Mouse (Mus musculus) kidney, adult 11 months (tissue): Measurements from ENCODE around the gene Map3k11.

Experiments
- DNase-seq: peaks from one replicate; pipeline ENCODE4 v3.0.0; 2022

Gene Map3k11

DNA sequence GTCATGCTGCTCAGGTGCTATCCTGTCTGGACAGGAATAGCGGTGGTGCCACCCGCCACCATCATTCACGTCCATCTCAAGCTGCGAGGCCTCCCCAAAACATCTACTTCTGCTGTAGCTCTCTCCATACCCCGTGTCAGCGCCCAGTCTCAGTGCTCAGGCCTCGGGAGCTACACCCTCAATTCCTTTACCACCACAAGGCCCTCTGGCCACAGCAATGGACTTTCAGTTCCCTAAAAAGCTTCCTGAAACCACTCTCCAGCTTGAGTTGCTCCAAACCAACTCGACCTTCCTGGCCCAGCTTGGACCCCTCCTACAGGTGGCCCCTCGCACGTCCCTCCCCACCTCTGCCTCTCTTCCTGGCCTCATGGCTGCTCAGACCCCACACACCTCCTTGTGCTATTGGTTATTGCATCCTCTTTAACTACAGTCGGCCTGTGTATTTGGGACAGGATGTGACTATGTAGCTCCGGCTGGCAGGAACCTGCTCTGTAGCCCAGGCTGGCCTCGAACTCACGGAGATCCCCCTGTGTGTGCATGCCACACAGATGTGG, 23.4 kb downstream of the Map3k11 start:
- DNase-seq: no peak

DNA sequence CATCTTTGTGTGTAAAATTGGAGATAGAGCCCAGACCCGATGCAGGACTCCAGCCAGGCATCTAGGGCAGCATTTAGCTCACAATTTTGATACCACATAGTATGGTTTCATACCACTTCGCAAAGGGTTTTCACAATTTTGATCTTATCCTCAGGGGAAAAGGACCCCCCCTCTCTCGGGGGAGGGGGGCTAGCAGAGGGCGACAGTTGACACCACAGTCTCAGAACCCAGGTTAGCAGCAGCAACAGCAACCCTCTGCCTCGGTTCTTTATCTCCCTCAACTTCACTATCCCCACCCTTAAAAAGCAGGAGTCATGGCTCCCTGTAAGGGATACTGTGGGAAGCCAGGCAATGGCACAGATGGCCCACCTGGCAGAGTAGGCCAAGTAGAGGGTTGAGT, 24.7 kb downstream of the Map3k11 start:
- no peak for DNase-seq

DNA sequence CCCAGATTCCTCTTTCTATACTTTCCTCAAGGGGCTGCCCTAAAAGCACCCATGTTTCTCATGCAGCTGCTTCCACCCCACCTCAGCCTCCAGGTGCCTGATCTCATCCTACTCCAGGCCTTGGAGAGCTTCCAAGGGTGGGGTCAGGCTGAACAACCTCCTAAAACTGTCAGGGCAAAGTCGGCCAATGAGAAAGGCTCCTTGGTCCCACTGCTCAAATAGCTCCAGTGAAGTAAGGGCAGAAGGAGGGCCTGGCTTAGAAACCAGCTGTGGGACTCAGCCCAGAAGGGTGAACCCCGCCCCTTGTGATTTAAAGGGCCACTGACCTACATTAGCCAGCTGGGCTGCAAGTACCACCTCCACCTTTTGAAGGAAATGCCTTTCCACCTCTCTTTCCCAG, 25.2 kb downstream of the Map3k11 start:
- peak; percentile 82 for DNase-seq

DNA sequence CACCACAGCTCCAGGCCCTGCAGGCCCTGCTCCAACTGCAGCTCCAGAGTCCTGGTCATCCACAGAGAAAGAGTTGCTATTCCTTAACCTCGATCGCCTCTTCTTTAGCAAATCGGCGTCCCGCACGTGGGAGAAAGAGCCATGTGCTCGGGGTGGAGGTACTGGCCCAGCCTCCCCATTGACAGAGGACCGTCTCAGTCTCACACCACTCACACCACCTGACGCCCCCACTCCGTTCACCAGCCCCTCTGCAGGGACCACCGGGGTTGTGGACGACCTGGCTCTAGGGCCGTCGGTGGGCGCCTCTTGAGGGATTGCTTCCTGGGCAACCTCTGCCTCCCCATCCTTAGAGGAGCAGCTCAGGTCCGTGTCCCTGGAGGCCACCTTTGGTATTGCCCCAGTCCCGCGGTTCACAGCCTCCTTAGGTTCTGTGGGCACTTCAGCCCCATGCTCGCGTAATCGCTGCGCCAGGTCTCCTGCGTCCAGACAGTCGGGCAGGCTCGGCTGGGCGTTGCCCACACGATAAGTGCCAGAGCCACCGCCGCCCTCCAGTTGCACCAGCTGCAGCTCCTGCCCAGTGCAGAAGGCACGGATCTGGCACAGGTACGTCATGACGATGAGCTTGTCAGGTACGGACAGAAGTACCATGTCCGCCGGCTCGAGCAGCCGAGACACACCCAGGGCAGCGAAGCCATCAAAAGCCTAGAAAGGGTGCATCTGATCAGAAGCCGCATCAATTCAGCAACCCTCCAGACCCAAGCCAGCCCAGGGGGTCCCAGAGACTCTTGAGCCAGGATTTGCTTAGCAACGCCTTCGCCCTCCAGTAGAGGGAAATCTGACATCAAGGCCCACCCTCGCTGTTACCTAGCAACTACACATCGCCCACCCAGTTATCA, 27.5 kb downstream of the Map3k11 start:
- no peak for DNase-seq

DNA sequence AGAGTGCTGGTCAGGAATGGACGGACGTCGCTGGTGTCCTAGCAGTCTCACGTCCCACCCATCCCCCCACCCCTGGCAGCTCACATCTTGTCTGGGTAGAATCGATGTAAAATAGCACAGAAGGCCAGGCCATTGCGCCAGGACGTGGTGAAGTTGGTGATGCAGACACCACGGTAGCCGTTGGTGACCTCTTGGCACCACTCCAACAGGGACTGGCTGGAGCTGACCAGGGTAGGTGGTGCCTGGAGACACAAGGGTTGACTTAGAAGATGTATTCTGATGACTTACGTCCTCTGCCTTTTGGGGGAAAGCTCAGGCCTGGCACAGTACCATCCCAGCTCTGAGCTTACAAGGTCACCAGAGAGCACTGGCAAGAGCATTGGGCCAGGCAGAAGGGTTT, 28.4 kb downstream of the Map3k11 start:
- DNase-seq: no peak

DNA sequence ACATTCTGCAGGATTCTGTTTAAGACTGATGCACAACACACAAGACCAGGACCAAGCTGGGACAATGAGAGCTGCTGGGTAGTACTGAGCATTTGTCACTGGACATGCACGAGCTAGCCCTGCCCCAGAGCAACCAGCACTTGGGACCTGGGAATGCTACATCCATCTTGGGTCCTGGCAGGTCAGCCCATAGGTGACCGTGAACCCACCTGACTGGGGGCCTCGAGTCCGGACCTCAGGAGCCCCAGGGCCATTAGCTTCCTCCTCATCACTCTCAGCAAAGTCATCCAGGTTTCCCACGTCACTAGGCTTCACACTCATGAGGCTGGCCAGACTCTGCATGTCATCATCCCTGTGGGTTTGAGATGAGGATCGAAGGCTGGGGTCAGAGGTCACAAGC, 32.7 kb downstream of the Map3k11 start:
- no peak for DNase-seq

DNA sequence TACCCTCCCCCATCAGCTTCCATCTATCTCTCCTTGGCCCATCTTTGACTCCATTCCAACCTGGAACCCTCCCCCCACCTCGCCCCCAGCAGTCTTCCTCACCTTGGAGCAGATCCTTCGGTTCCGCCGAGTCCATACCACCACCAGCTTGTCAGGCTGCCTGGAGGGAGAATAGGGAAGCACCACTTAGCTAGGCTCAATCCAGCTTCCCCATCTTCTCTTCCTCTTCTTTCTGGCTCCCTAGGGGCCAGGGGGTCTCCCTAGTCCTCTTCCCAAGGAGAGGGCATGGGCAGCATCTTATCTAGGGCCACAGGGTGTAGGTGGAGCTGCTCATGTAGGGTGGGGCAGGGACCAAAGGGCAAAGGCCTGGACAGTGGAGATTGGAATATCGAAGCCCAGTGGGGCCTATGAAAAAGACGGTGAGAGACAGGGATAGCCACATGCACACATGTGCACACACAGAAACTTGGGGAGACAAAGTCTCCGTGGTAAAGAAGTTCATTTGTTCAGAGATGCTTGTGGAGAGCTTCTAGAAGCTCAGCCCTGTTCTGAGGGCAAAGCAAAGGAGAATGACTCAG, 34.4 kb downstream of the Map3k11 start:
- no peak for DNase-seq

DNA sequence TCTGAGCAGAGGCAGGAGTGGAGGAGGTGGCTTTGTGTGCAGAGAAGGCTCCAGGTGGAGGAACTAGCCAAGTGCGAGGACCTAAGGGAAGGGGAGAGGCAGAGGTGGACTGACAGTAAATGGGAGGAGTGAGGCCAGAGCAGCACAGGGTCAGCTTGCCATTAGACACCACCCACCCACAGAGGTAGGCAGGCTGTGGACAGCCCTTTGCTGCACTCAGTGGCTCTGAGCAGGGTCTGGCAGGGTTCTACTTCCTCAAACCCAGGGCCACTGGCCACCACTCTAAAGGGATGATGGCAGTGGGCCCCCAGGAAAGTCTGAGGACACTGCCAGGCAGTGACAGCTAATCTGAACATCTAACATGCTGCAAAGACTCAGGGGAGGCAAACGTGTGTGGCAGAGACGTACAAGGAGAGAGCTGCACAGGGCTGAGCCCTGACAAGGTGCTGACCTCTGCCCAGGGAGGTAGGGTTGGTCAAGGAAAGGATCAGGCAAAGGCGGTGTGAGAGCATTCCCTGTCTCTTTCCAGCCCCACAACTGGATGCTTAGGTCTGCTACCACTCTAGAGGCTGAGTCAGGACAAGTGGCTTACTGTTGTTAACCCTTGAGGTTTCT, 35.5 kb downstream of the Map3k11 start:
- DNase-seq: no peak

DNA sequence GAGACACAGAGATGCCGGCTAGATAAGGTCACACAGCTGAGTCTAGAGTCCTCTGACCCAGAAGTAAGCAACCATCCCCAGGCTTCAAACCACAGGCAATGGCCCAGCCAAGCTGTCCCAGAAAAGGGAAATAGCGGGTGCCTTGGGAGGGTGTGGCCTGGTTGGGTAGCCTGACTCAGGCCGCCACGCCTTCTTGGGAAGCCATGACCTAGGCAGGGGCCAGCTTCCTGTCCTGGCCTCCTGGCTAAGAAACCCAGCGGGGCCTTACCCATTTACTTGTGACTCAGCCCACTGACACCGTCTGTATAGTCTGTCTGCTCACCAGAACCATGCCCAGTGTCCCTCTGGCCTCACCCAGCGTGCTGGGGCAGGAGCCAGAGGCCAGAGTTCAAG, 36.0 kb downstream of the Map3k11 start:
- peak; percentile 82 for DNase-seq

DNA sequence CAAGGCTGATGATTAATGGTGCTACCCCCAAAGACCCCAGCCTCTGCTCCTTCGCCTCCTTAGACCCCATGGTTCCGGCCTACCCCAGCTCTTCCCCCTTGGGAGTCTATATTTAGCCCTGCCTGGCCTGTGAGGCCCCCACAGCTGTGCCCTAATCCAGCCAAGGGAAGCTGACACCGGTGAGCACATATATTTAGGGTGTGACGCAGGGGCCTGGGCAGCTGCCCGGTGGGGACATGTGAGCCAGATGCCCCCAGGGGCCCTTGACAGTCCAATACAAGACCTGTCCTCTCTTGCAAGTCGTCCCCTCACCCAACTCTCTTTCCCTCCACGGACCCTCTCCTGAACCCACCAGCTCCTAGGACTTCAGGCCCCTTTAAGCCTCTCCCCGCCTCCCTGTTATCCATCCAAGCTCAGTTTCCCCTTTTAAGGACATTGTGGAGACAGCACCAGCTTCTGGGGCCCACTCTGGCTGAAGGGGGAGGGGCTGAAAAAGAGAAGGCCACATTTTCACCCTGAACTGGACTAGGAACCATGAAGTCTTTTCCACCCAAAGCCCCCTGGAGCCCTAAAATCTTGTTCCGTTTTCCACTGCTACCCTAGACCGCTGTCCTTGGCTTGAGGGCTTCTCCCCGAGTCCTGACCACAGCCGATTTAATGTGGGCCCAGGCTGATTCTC, 36.6 kb downstream of the Map3k11 start:
- DNase-seq: peak; percentile 53

DNA sequence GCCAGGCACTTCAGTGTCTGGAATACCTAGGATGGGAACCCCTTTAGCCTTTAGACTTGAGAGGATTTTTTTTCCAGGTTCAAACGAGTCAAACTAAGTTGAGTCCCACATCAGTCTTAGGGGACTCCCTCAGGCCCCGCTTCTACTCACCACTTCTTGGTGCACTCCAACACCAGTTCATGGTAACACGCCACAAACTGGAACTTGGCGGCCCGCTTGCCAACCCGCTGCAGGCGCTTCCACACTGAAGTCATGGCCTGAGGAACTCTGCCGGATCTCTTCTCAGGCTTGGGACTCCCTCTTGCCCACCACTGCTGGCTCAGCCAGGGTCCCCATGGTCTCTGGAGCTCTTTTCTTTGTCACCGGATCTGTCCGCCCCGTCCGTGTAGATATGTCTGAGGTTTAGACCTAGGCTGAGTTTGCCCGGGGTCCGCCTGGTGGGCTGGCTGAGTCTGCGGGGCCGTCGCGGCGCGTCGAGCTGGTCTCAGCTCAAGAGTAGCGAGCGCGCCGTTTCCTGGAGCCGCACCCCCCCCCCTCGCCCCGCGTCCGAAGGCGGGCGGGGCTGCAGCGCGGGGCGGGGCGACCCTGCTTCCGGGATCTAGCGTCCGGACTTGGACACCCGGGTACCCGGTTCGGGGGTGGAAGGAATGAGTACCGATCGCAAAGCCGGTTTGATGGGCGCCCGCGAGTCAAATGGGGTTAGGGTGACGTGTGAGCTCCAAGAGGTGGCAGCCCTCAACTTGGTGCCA, 37.4 kb downstream of the Map3k11 start, which contains the start of gene Ehbp1l1:
Ehbp1l1 (minus strand) TSS at position 551 of the 749 bp plus-strand sequence.
- DNase-seq: peak; percentile 48

DNA sequence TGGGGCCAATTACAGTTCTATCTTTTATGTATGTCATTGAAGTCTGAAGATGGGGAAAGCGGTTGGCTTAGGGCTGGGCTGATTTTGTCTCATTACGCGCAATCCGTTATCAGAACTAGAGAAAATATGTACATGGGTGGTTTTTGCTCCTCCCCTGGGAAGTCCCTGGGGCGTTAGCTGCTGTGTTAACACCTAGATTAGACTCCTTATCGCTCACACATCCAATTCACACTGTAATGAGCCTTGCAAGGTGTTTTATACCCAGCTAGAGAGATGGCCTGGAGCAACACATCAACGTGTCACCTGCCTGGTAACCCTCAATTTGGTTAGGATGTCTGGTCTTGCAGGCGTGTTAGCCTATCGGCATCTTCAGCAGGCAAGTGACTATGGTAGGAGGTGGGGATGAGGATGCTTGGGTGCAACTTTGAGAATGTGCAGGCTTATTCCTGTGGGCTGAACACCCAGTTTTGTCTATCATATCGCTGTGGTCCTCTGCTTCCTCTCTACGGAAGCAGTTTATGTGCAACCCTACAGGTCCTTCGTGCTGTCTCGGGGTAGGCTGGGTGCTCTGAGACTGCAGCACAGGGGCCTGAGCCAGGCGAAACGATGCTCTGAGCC, 38.5 kb downstream of the Map3k11 start:
- no peak for DNase-seq

DNA sequence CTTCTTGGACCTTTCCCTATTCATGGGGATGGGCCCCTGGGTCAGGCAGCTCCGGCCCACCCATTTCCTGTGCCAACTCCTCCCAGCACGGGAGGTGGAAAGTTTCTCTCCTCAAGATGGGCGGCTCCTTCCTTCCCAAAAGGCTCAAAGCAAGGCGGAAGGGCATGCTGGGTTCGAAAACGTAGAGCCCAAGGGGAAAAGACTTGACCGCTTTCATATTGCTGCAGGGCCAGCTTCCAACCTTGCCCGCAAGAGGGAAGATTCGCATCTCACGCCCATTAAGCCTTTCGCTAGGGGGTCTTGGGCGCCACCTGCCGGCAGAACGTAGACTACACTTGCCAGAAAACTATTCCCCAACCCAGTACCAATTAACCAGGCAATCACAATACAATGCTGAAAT, 39.2 kb downstream of the Map3k11 start:
- peak; percentile 78 for DNase-seq

DNA sequence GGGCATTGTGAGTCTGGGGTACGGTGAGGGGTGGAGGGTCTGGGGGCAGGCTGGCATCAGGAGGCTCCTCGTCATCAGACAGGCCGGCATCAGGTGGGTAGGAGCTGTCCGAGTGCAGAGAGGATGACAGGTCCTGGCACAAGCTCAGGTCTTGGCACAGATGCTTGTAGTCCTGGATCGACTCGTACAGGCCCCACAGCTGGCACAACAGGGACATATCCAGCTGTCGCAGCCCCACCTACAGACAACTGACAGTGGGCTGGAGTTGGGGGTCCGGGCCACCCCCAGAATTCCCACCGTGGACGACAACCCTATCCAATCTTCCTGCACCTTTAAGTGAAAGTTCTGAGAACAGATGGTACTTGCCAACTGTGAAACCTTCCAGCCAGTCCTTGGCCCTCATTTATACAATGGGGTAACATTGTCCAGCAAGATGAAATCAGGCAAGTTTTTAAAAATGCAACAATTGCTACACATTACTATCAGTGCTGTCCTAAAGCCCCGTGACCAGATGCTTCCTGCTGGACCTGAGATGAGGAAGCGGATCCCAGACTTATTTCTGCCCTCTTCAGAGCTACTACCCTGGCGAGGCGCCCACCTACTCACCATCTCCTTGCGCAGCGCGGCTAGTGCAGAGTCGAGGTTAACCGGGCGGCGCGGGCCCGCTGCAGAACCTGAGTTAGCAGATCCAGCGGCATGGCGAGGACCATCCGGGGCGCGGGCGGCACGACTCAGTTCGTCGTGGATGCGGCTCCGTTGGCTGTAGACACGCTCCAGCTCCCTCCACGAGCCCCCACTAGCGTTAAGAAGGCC, 40.3 kb downstream of the Map3k11 start:
- DNase-seq: peak; percentile 34

DNA sequence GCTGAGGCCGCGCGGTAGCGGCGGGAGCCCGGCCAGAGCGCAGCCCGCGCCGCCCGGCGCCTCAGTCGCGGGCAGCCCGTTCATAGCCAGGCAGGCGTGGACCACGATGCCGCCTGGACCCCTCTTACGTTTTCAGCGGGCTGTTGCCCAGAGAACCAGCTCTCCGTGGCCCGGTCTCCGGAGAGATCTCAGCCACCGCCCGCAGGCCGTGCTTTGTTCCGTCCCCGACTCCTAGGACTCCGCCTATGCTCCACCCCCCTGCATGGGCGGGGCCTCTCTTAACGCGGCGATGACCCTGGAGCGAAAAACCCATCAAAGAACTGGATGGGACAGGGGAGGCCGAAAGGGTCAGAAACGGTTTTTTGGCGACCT, 40.9 kb downstream of the Map3k11 start, which contains the start of gene Fam89b:
Fam89b (minus strand) TSS at position 210 of the 372 bp plus-strand sequence.
- peak; percentile 84 for DNase-seq

DNA sequence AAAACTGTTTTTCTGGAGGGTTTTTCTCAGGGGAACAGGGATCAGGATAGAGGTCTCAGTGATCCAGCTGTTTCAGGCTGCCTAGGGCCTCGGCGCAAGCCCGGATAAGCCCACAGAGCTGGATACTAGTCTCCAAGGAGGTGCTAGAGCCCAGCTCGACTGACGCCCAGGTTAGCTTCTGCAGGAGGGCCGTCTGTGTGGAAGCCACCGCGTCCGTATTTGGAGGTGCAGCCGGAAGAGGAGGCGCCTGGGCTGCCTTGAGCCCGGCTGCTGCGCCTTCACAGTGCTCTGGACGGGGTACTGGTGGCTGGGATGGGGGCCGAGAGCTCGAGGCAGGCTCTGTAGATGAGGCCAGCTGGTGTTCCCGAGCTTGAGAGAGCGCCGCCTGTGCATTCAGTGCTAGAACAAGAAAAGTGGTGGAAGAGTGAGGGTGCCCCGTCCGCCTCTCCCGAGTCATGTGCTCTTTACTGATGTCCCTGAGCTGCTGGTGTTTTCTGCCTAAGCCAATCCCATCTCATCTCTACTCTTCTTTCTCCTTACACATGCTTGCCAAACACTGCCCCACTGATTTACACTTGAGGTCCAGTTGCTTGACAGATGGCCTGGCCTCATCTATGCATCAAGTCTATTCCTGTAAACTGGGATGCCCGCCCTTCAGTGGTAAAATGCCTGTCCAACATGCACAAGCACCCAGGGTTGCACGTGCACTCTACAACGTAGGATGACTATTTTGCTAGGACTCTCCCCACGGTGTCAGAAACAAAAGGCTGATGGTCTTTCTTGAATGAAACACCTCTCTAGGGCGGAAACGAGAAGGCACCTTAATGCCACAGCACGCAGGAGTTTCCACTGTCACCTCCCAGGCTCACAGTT, 42.0 kb downstream of the Map3k11 start:
- peak; percentile 24 for DNase-seq

DNA sequence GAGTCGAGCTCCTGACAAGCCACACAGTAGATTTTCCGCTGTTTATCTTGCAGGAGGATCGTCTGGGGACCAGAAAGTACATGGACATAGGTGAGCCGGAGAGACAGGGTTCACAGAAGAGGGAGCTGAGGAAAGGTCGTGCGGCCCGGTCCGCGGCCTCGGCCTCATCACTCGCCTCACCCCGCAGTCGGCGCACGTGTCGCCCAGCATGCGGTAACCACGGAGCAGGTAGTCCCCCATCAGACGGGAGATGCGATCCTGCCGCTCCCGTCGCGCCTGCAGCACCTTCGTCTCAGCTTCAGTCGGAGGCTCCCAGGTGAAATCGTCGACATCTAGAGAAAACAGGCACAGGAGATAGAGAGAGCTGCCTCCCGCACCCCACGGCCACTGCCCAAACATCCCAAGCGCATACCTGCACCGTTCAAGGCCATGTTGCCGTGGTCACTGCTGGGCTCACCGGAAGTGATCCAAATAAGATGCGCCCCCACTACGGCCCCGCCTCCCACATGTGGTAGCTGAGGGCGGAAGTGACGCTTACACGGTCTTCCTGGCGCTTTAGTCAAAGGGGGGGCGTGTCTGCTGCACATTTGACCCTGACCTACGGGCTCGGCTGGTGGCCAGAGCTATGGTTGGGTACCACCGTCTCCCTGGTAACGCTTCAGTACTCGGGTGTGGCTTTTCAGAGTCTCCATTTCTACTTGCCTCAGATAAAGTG, 42.9 kb downstream of the Map3k11 start:
- peak; percentile 93 for DNase-seq

DNA sequence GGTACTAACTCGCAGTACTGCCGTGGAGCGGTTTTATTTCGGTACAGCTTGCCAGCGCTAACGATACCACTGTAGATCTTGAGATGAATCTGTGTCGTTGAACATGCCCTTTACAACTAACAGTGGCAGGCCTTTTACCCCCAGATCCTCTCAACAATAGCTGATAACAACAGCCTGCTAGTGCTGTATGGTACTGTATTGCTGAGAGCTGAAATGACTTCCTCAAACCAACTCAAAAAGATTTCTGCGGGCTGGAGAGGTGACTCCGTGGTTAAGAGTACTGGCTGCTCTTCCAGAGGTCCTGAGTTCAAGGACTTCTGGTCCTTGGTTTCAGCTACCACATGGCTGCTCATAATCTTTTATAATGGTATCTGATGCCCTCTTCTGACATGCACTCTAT, 45.8 kb downstream of the Map3k11 start:
- no peak for DNase-seq

DNA sequence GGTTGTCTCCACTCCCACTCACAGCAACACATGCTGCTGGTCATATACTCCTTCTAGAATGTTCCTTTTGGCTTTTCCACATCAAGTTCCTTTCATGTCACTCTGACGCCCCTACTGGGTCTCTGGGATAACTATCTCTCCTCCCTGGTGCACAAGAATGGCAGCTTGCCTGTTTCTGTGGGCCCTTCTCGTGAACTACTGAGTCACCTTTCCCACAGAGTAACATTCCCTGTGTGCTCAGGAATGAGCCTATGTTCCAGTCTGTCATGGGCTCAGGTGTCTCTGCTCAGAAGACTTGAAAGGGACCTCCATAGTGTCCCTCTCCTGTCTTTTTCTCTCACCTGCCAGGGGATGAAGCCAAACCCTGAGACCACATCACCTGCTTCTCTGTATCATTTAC, 50.9 kb downstream of the Map3k11 start:
- no peak for DNase-seq
